Mouse (Mus musculus) heart, postnatal 0 days (tissue): ENCODE data around the gene Ntm.

Source experiments
- CTCF ChIP-seq: IDR thresholded peaks from 2 replicates; pipeline ENCODE4 v1.5.1; 2016; ENCODE audit warnings: antibody characterized with exemption, control low read depth, low read depth
- EP300 ChIP-seq: IDR thresholded peaks from 2 replicates; pipeline ENCODE4 v1.6.1; 2016; ENCODE audit warnings: antibody characterized with exemption, low read depth

GRCm38 (mm10) chr9:29315842-29316241 is 647.1 kb downstream of the Ntm start:
- TF ChIP-seq CTCF (no peak), EP300 (no peak)
